Mouse (Mus musculus): ENCODE measurements around the gene Odr4. TPM values are rescaled to one million over a fixed set of nuclear protein-coding genes. Genes with fewer than 3 reads are reported as not detected.

Gene Odr4
- total RNA-seq (2023): 16.7 and 19.9 TPM in 2 replicates

DNA sequence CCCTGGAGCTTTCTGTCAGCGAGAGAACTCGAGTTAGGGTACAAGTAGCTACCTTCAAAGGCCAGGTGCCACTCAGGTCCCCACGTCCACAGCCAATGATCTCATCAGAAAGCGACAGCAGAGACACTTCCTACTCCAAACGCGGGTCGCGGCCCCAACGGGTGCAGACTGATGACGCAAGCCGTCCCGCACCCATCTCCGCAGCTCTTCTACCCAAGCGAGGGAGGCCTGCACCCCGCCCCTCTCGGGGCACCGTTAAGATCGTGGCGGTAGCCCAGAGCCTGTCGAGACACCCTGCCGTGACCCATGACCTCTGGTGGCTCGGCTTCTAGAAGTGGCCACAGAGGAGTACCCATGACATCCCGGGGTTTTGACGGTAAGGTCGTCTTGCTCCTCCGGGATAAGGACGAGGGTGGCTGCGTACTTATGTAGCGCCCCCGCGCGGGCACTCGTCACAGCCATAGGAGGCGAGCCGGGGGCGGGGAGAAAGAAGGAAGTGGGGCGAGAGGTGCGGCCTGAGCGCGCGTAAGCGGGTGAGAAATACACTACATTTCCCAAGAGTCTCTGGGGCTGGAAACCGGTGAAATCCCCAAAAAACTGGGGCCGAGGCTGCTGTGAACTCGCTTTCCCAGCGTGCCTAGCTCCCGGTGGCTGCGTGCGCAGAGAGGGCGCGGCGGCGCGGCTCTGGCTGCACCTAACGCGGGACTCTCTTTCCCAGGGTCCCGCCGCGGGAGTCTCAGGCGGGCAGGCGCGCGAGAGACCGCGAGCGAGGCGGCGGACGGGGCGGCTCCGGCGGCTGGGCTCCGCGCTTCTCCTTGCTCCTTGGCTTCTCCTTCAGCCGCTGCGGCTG lies at the start of gene Odr4, which contains the start of gene Tpr:
Odr4 (minus strand) TSS at position 443 of the 850 bp plus-strand sequence.
Tpr (plus strand) TSS at position 201 of the 850 bp plus-strand sequence.

DNA sequence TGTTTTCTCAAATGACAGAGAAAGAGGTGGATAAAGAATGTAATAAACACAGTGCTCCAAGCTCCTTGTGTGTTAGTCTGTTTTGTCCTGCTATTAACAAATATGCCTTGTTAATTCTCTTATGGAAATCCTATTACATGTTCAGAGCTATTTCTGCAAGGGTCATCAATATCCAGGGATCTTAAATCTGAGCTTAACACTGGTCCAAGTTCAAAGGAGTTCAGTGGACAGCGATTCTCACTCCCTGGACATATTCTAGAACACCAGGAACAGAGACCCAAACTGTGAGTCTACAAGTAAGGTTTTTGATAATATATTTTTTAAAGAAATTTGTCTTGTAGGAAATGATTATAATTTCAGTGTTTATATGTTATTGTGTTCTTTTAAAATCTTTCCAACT lies 73.7 kb downstream of the Odr4 start, which contains the start of gene Pdc:
Pdc (plus strand) TSS at position 213 of the 400 bp plus-strand sequence.

Other genes starting within 250 kb of the Odr4 start
- not detected in 2 replicates for gene Pdc, start 73.7 kb downstream of the Odr4 start, total RNA-seq (2023)
- 165 and 179 TPM in 2 replicates for gene Tpr, start 242 bp downstream of the Odr4 start, total RNA-seq (2023)
- gene Prg4, start 73.1 kb upstream of the Odr4 start, total RNA-seq (2023): 1.1 TPM in 1 of 2 replicates, not detected in the other

Data from neutrophil, adult 65 days (primary cell).